Mouse (Mus musculus) heart, postnatal 10 days (tissue): ENCODE results near the gene Pfn3. TPM values are rescaled to one million over a fixed set of nuclear protein-coding genes. Genes with fewer than 3 reads are reported as not detected.

Experiments
- DNase-seq, 2 experiments: peaks; one replicate each; pipeline ENCODE4 v3.0.0; 2021
- intact Hi-C: fragments of 180-260 bp; cut with DNase I; formaldehyde crosslinking; loops from one replicate; pipeline ENCODE4 v1.15.1; 2025
- microRNA-seq, 2 experiments: library from miRNA; unstranded; fragments of <30 nt; microRNA quantifications; one replicate each; pipeline ENCODE4 v1.2.0; 2022
- total RNA-seq, 2 experiments: library from RNA; stranded (reverse); gene quantifications; 2 replicates each; pipeline ENCODE4 v1.2.3; 2021

Pfn3 gene
- total RNA-seq, 2 experiments from 2014 or later, result not detected

GRCm38 (mm10) chr13:55403266-55403665 is 11.8 kb downstream of the Pfn3 start:
- DNase-seq, result no peak
- intact Hi-C loops, result no loop called here

- intact Hi-C loops, result no loop called here
- no peak for DNase-seq
These were observed 15.0 kb downstream of the Pfn3 start for GRCm38 (mm10) chr13:55400039-55400346.

- intact Hi-C loops, result no loop called here
- DNase-seq, result no peak
These were observed 15.6 kb downstream of the Pfn3 start for GRCm38 (mm10) chr13:55399300-55400038.

GRCm38 (mm10) chr13:55398088-55398487 is 16.9 kb downstream of the Pfn3 start, which contains the start of gene Slc34a1:
TSS of gene Slc34a1 (plus strand) at chr13:55398187.
- intact Hi-C loops, result no loop called here
- DNase-seq, result no peak

GRCm38 (mm10) chr13:55392933-55393332 is 22.1 kb downstream of the Pfn3 start:
- no peak for DNase-seq
- intact Hi-C loops, result no loop called here

- no peak for DNase-seq
- intact Hi-C loops, result no loop called here
These were observed 23.4 kb downstream of the Pfn3 start for GRCm38 (mm10) chr13:55391626-55392029.

GRCm38 (mm10) chr13:55390644-55391043 is 24.4 kb downstream of the Pfn3 start:
- no peak for DNase-seq
- intact Hi-C loops, result no loop called here

GRCm38 (mm10) chr13:55381790-55382189 is 33.2 kb downstream of the Pfn3 start:
- no peak for DNase-seq
- intact Hi-C loops, result no loop called here

GRCm38 (mm10) chr13:55378907-55379580 is 36.0 kb downstream of the Pfn3 start:
- DNase-seq, result no peak
- intact Hi-C loops, result no loop called here

GRCm38 (mm10) chr13:55375877-55376276 is 39.2 kb downstream of the Pfn3 start:
- intact Hi-C loops, result no loop called here
- DNase-seq, result no peak

GRCm38 (mm10) chr13:55374206-55374924 is 40.7 kb downstream of the Pfn3 start:
- intact Hi-C loops, result no loop called here
- no peak for DNase-seq

GRCm38 (mm10) chr13:55371740-55372139 is 43.3 kb downstream of the Pfn3 start:
- intact Hi-C loops, result no loop called here
- DNase-seq, result no peak

- intact Hi-C loops, result no loop called here
- DNase-seq, result peak; percentile 50 to 57
These were observed 43.9 kb downstream of the Pfn3 start for GRCm38 (mm10) chr13:55371007-55371681.

- peak in 1 of 2 experiments; percentile 33 for DNase-seq
- intact Hi-C loops, result no loop called here
These were observed 44.8 kb downstream of the Pfn3 start for GRCm38 (mm10) chr13:55370234-55370633.

- intact Hi-C loops, result no loop called here
- no peak for DNase-seq
These were observed 45.4 kb downstream of the Pfn3 start, which contains the start of gene Rgs14 for GRCm38 (mm10) chr13:55369531-55370114. TSS of gene Rgs14 (plus strand) at chr13:55369732.

GRCm38 (mm10) chr13:55368401-55368800 is 46.6 kb downstream of the Pfn3 start:
- no peak for DNase-seq
- intact Hi-C loops, result no loop called here

Small RNA genes lying within 50 kb of the gene (microRNA-seq; reads per million reads assigned to microRNA genes)
- 1.4 to 2.1 reads per million in 2 experiments for gene Mir6943

Other genes starting within 250 kb of the Pfn3 start
- gene Nsd1, start 205.4 kb downstream of the Pfn3 start, total RNA-seq, result 10 to 100 TPM; 88.2 to 97.9 TPM
- gene Prelid1, start 94.7 kb downstream of the Pfn3 start, total RNA-seq, result 100 to 1,000 TPM; 125 to 126 TPM
- gene Rab24, start 93.3 kb downstream of the Pfn3 start, total RNA-seq, result 10 to 100 TPM; 40.0 to 40.2 TPM
- gene Mxd3, start 85.4 kb downstream of the Pfn3 start, total RNA-seq, result 1 to 10 TPM; 7.0 to 7.3 TPM
- 10 to 100 TPM; 56.7 to 58.2 TPM for gene Lman2, start 52.4 kb downstream of the Pfn3 start, total RNA-seq
- gene Rgs14, start 45.5 kb downstream of the Pfn3 start, total RNA-seq, result under 1 TPM; 0.60 to 0.74 TPM
- gene Slc34a1, start 17.0 kb downstream of the Pfn3 start, total RNA-seq, result not detected
- gene F12, start 11.6 kb upstream of the Pfn3 start, total RNA-seq, result not detected
- 10 to 100 TPM; 26.3 to 28.5 TPM for gene Grk6, start 29.8 kb upstream of the Pfn3 start, total RNA-seq
- 1 to 10 TPM; 1.7 to 1.8 TPM for gene Prr7, start 49.0 kb upstream of the Pfn3 start, total RNA-seq
- gene Dbn1, start 72.9 kb upstream of the Pfn3 start, total RNA-seq, result 10 to 100 TPM; 53.7 to 58.2 TPM
- gene Pdlim7, start 98.4 kb upstream of the Pfn3 start, total RNA-seq, result 10 to 100 TPM; 63.6 to 74.2 TPM
- 1 to 10 TPM; 1.7 to 1.8 TPM for gene Dok3, start 114.1 kb upstream of the Pfn3 start, total RNA-seq
- gene Ddx41, start 121.4 kb upstream of the Pfn3 start, total RNA-seq, result 10 to 100 TPM; 17.5 to 18.2 TPM
- gene Fam193b, start 155.9 kb upstream of the Pfn3 start, total RNA-seq, result 10 to 100 TPM; 22.8 to 24.2 TPM
- 100 to 1,000 TPM; 104 to 106 TPM for gene Tmed9, start 158.5 kb upstream of the Pfn3 start, total RNA-seq
- gene B4galt7, start 184.7 kb upstream of the Pfn3 start, total RNA-seq, result 10 to 100 TPM; 11.2 to 12.2 TPM
- gene Caml, start 207.8 kb upstream of the Pfn3 start, total RNA-seq, result 10 to 100 TPM; 14.5 to 18.0 TPM
- gene Ddx46, start 219.8 kb upstream of the Pfn3 start, total RNA-seq, result 10 to 100 TPM; 29.8 to 33.5 TPM